Mouse (Mus musculus): ENCODE measurements around the gene Dnttip1. TPM values are rescaled to one million over a fixed set of nuclear protein-coding genes. Genes with fewer than 3 reads are reported as not detected.

The Dnttip1 gene
- polyA plus RNA-seq, 1 experiment from 2014 or later, result 40.1 TPM

- Histone ChIP-seq H3K4me1 (ENCODE audit: control insufficient read depth, low read depth, low read length) (peaks cover 37% of the 10 kb centered on the region), H3K9me3 (replicated peaks; ENCODE audit: control insufficient read depth, low read length) (no peaks in the 10 kb centered on the region), H3K36me3 (ENCODE audit: control insufficient read depth, insufficient read depth) (peaks cover 29% of the 10 kb centered on the region), H3K27me3 (ENCODE audit: control insufficient read depth, insufficient read depth, low read depth, low read length) (peaks cover 7% of the 10 kb centered on the region; the same call in 1 of the 2 replicates), H3K4me3 (ENCODE audit: low read depth, low read length) (peak overlapping the region; percentile 69), H3K27ac (ENCODE audit: low read length) (peak overlapping the region; percentile 94), H3K9ac (ENCODE audit: low read depth, low read length) (peak overlapping the region; percentile 40), H3K4me2 (ENCODE audit: low read depth, low read length) (peak overlapping the region; percentile 80)
- WGBS (ENCODE audit: insufficient replicate concordance), result 60% methylated on average over 14 of the region's 14 CpGs
- no peak for ATAC-seq (ENCODE audit: low read depth)
Observed at GRCm38 (mm10) chr2:164773229-164773988, 27.6 kb downstream of the Dnttip1 start.

GRCm38 (mm10) chr2:164773989-164774364 is 28.2 kb downstream of the Dnttip1 start:
- peak overlapping the region; percentile 45 for H3K9ac ChIP-seq (ENCODE audit: low read depth, low read length)
- 22% methylated on average over 5 of the region's 5 CpGs for WGBS (ENCODE audit: insufficient replicate concordance)
- H3K27ac ChIP-seq (ENCODE audit: low read length), result peak overlapping the region; percentile 94
- H3K4me2 ChIP-seq (ENCODE audit: low read depth, low read length), result peak overlapping the region; percentile 80
- peaks cover 35% of the 10 kb centered on the region for H3K4me1 ChIP-seq (ENCODE audit: control insufficient read depth, low read depth, low read length)
- ATAC-seq (ENCODE audit: low read depth), result peak; percentile 42
- peaks cover 7% of the 10 kb centered on the region; the same call in 1 of the 2 replicates for H3K27me3 ChIP-seq (ENCODE audit: control insufficient read depth, insufficient read depth, low read depth, low read length)
- peaks cover 27% of the 10 kb centered on the region for H3K36me3 ChIP-seq (ENCODE audit: control insufficient read depth, insufficient read depth)
- H3K4me3 ChIP-seq (ENCODE audit: low read depth, low read length), result peak overlapping the region; percentile 69
- H3K9me3 ChIP-seq (replicated peaks; ENCODE audit: control insufficient read depth, low read length), result no peaks in the 10 kb centered on the region

- ATAC-seq (ENCODE audit: low read depth), result no peak
- 76% methylated on average over 6 of the region's 6 CpGs for WGBS (ENCODE audit: insufficient replicate concordance)
- peaks cover 30% of the 10 kb centered on the region for H3K4me1 ChIP-seq (ENCODE audit: control insufficient read depth, low read depth, low read length)
- H3K9ac ChIP-seq (ENCODE audit: low read depth, low read length), result no peak overlapping the region
- peaks cover 11% of the 10 kb centered on the region for H3K27me3 ChIP-seq (ENCODE audit: control insufficient read depth, insufficient read depth, low read depth, low read length)
- peaks cover 21% of the 10 kb centered on the region for H3K36me3 ChIP-seq (ENCODE audit: control insufficient read depth, insufficient read depth)
- H3K4me3 ChIP-seq (ENCODE audit: low read depth, low read length), result no peak overlapping the region
- H3K9me3 ChIP-seq (replicated peaks; ENCODE audit: control insufficient read depth, low read length), result no peaks in the 10 kb centered on the region
- no peak overlapping the region for H3K27ac ChIP-seq (ENCODE audit: low read length)
- no peak overlapping the region for H3K4me2 ChIP-seq (ENCODE audit: low read depth, low read length)
Observed at GRCm38 (mm10) chr2:164776130-164776529, 30.3 kb downstream of the Dnttip1 start.

- Histone ChIP-seq H3K4me3 (ENCODE audit: low read depth, low read length) (no peak overlapping the region), H3K9ac (ENCODE audit: low read depth, low read length) (no peak overlapping the region), H3K4me2 (ENCODE audit: low read depth, low read length) (no peak overlapping the region), H3K9me3 (replicated peaks; ENCODE audit: control insufficient read depth, low read length) (no peaks in the 10 kb centered on the region), H3K4me1 (ENCODE audit: control insufficient read depth, low read depth, low read length) (peaks cover 23% of the 10 kb centered on the region), H3K27ac (ENCODE audit: low read length) (no peak overlapping the region), H3K36me3 (ENCODE audit: control insufficient read depth, insufficient read depth) (peaks cover 14% of the 10 kb centered on the region), H3K27me3 (ENCODE audit: control insufficient read depth, insufficient read depth, low read depth, low read length) (peaks cover 11% of the 10 kb centered on the region)
- no peak for ATAC-seq (ENCODE audit: low read depth)
- 63% methylated on average over 17 of the region's 17 CpGs for WGBS (ENCODE audit: insufficient replicate concordance)
Observed at GRCm38 (mm10) chr2:164776801-164777200, 31.0 kb downstream of the Dnttip1 start.

GRCm38 (mm10) chr2:164777246-164778014 is 31.6 kb downstream of the Dnttip1 start:
- no peak for ATAC-seq (ENCODE audit: low read depth)
- Histone ChIP-seq H3K4me2 (ENCODE audit: low read depth, low read length) (no peak overlapping the region), H3K27ac (ENCODE audit: low read length) (no peak overlapping the region), H3K4me1 (ENCODE audit: control insufficient read depth, low read depth, low read length) (peaks cover 17% of the 10 kb centered on the region), H3K9ac (ENCODE audit: low read depth, low read length) (no peak overlapping the region), H3K9me3 (replicated peaks; ENCODE audit: control insufficient read depth, low read length) (no peaks in the 10 kb centered on the region), H3K4me3 (ENCODE audit: low read depth, low read length) (no peak overlapping the region), H3K36me3 (ENCODE audit: control insufficient read depth, insufficient read depth) (peaks cover 8% of the 10 kb centered on the region), H3K27me3 (ENCODE audit: control insufficient read depth, insufficient read depth, low read depth, low read length) (peaks cover 11% of the 10 kb centered on the region)
- 77% methylated on average over 30 of the region's 30 CpGs for WGBS (ENCODE audit: insufficient replicate concordance)

GRCm38 (mm10) chr2:164778015-164778287 is 32.2 kb downstream of the Dnttip1 start:
- Histone ChIP-seq H3K9me3 (replicated peaks; ENCODE audit: control insufficient read depth, low read length) (no peaks in the 10 kb centered on the region), H3K4me2 (ENCODE audit: low read depth, low read length) (no peak overlapping the region), H3K4me1 (ENCODE audit: control insufficient read depth, low read depth, low read length) (peaks cover 13% of the 10 kb centered on the region), H3K36me3 (ENCODE audit: control insufficient read depth, insufficient read depth) (peaks cover 3% of the 10 kb centered on the region), H3K4me3 (ENCODE audit: low read depth, low read length) (no peak overlapping the region), H3K9ac (ENCODE audit: low read depth, low read length) (no peak overlapping the region), H3K27me3 (ENCODE audit: control insufficient read depth, insufficient read depth, low read depth, low read length) (peaks cover 11% of the 10 kb centered on the region), H3K27ac (ENCODE audit: low read length) (no peak overlapping the region)
- no peak for ATAC-seq (ENCODE audit: low read depth)
- WGBS (ENCODE audit: insufficient replicate concordance), result 83% methylated on average over 11 of the region's 11 CpGs

- Histone ChIP-seq H3K27ac (ENCODE audit: low read length) (no peak overlapping the region), H3K27me3 (ENCODE audit: control insufficient read depth, insufficient read depth, low read depth, low read length) (peaks cover 11% of the 10 kb centered on the region), H3K4me1 (ENCODE audit: control insufficient read depth, low read depth, low read length) (peaks cover 5% of the 10 kb centered on the region), H3K9me3 (replicated peaks; ENCODE audit: control insufficient read depth, low read length) (no peaks in the 10 kb centered on the region), H3K4me2 (ENCODE audit: low read depth, low read length) (no peak overlapping the region), H3K4me3 (ENCODE audit: low read depth, low read length) (no peak overlapping the region), H3K36me3 (ENCODE audit: control insufficient read depth, insufficient read depth) (no peaks in the 10 kb centered on the region), H3K9ac (ENCODE audit: low read depth, low read length) (no peak overlapping the region)
- 67% methylated on average over 7 of the region's 7 CpGs for WGBS (ENCODE audit: insufficient replicate concordance)
- ATAC-seq (ENCODE audit: low read depth), result no peak
Observed at GRCm38 (mm10) chr2:164778809-164779208, 33.0 kb downstream of the Dnttip1 start.

GRCm38 (mm10) chr2:164779481-164780086 is 33.8 kb downstream of the Dnttip1 start, which contains the start of gene Tnnc2:
Gene Tnnc2 (minus strand): TSS chr2:164779967.
- WGBS (ENCODE audit: insufficient replicate concordance), result 65% methylated on average over 8 of the region's 8 CpGs
- peaks cover under 1% of the 10 kb centered on the region for H3K4me1 ChIP-seq (ENCODE audit: control insufficient read depth, low read depth, low read length)
- H3K27ac ChIP-seq (ENCODE audit: low read length), result no peak within 1 kb of the TSS
- peaks cover 11% of the 10 kb centered on the region for H3K27me3 ChIP-seq (ENCODE audit: control insufficient read depth, insufficient read depth, low read depth, low read length)
- no peak within 1 kb of the TSS for H3K4me2 ChIP-seq (ENCODE audit: low read depth, low read length)
- H3K4me3 ChIP-seq (ENCODE audit: low read depth, low read length), result no peak within 1 kb of the TSS
- H3K9ac ChIP-seq (ENCODE audit: low read depth, low read length), result no peak within 1 kb of the TSS
- H3K9me3 ChIP-seq (replicated peaks; ENCODE audit: control insufficient read depth, low read length), result no peaks in the 10 kb centered on the region
- no peaks in the 10 kb centered on the region for H3K36me3 ChIP-seq (ENCODE audit: control insufficient read depth, insufficient read depth)
- no peak for ATAC-seq (ENCODE audit: low read depth)

- Histone ChIP-seq H3K36me3 (ENCODE audit: control insufficient read depth, insufficient read depth) (no peaks in the 10 kb centered on the region), H3K4me1 (ENCODE audit: control insufficient read depth, low read depth, low read length) (peaks cover 19% of the 10 kb centered on the region), H3K4me2 (ENCODE audit: low read depth, low read length) (no peak overlapping the region), H3K27ac (ENCODE audit: low read length) (no peak overlapping the region), H3K9ac (ENCODE audit: low read depth, low read length) (no peak overlapping the region), H3K27me3 (ENCODE audit: control insufficient read depth, insufficient read depth, low read depth, low read length) (peaks cover 4% of the 10 kb centered on the region), H3K9me3 (replicated peaks; ENCODE audit: control insufficient read depth, low read length) (no peaks in the 10 kb centered on the region), H3K4me3 (ENCODE audit: low read depth, low read length) (no peak overlapping the region)
- no peak for ATAC-seq (ENCODE audit: low read depth)
- 61% methylated on average over 4 of the region's 4 CpGs for WGBS (ENCODE audit: insufficient replicate concordance)
Observed at GRCm38 (mm10) chr2:164781876-164782275, 36.1 kb downstream of the Dnttip1 start.
